Mouse (Mus musculus) liver, postnatal 0 days (tissue): ENCODE data around the gene Camkmt.

ENCODE experiments used
- CTCF ChIP-seq: sonication (generic); IDR thresholded peaks from 2 replicates; pipeline ENCODE4 v1.5.1; 2016; ENCODE audit warnings: antibody characterized with exemption, low read depth
- EP300 ChIP-seq: IDR thresholded peaks from 2 replicates; pipeline ENCODE4 v1.6.1; 2016; ENCODE audit warnings: antibody characterized with exemption, low read depth, mild to moderate bottlenecking

DNA sequence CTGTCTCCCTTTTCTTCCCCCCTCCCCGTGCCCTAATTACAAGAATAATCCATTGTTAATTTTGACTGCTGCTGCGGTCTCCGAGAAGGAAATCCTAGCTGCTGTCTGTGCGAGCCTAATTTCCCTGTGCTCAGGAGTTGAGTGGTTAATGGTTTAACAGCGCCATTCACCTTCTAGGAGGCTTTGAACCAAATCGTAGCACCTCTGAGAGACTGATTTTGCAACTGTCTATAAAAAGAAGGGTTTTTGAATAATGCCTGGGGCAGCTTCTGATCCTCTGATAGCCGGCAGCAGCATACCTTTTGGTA is 99.7 kb downstream of the Camkmt start:
- TF ChIP-seq CTCF = no peak
- no peak for TF ChIP-seq EP300
